Mouse (Mus musculus) bone marrow macrophage, adult 2 months (primary cell): ENCODE results near the gene Adcy5. TPM values are rescaled to one million over a fixed set of nuclear protein-coding genes. Genes with fewer than 3 reads are reported as not detected.

ENCODE experiments used
- H3K27ac ChIP-seq: 2 replicates; pipeline ENCODE4 v1.5.1; 2012; ENCODE audit warnings: low read depth, low read length; ENCODE audit not compliant: insufficient read depth
- H3K4me1 ChIP-seq: 2 replicates; pipeline ENCODE4 v1.6.1; 2012; ENCODE audit warnings: low read length; ENCODE audit not compliant: control insufficient read depth, insufficient read depth
- H3K4me3 ChIP-seq: 2 replicates; pipeline ENCODE4 v1.5.1; 2012; ENCODE audit warnings: mild to moderate bottlenecking, low read length, moderate library complexity; ENCODE audit not compliant: insufficient read depth
- CTCF ChIP-seq: IDR thresholded peaks from 2 replicates; pipeline ENCODE4 v1.5.1; 2012; ENCODE audit warnings: low read depth, mild to moderate bottlenecking, low read length, moderate library complexity
- POLR2A ChIP-seq: IDR thresholded peaks from 2 replicates; pipeline ENCODE4 v1.6.1; 2012; ENCODE audit warnings: mild to moderate bottlenecking, low read depth, low read length, borderline replicate concordance
- polyA plus RNA-seq: library from polyadenylated mRNA; stranded (reverse); fragments of >200 nt; gene quantifications from 2 replicates; pipeline ENCODE4 v1.2.4, GENCODE M21; 2012; ENCODE audit not compliant: missing spikeins, insufficient read depth, insufficient read length

Adcy5 gene
- polyA plus RNA-seq, 1 experiment: not detected

DNA sequence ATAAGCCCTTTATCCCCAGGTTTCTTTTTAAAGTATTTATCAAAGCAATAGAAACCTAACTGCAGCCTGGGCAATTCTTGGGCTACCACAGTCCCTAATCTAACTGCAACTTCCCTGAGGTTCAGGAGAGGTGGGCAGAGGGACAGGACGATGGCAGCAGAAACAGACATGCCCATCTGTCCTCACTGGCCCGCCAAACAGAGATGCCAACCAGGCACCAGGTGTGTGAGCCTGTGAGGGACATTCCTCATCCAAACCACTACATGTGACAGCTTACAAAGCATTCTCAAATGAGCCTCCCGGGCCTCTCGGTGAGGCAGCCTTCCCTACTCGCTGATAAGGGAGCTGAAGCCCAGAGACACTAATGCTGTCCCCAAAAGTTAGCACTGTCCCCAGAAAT, 132.6 kb downstream of the Adcy5 start:
- TF ChIP-seq CTCF: no peak
- no peak for TF ChIP-seq POLR2A
- H3K4me3 ChIP-seq: no peak overlapping the region
- H3K4me1 ChIP-seq: no peaks in the 10 kb centered on the region
- no peak overlapping the region for H3K27ac ChIP-seq

GRCm38 (mm10) chr16:35297786-35298185, 143.1 kb downstream of the Adcy5 start:
- no peak overlapping the region for H3K27ac ChIP-seq
- H3K4me1 ChIP-seq: no peaks in the 10 kb centered on the region
- no peak overlapping the region for H3K4me3 ChIP-seq
- no peak for TF ChIP-seq CTCF

DNA sequence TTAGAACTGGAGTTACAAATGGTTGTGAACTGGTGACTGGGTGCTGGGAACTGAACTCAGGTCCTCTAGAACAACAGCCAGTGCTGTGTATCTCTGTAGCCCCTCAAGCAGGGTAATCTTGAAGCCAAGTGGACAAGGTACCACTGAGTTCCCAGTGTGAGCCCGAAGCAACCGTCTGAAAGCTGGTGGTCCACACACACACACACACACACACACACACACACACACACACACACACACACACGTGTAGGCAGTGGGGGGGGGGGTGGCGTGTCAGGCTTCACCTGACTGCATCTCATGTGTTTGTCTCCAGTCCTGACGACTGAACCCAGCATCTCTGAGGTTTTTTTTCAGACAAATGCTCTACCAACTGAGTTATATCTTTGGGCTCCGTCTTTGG, 145.5 kb downstream of the Adcy5 start:
- no peaks in the 10 kb centered on the region for H3K4me1 ChIP-seq
- H3K27ac ChIP-seq: no peak overlapping the region
- no peak overlapping the region for H3K4me3 ChIP-seq
- no peak for TF ChIP-seq POLR2A

DNA sequence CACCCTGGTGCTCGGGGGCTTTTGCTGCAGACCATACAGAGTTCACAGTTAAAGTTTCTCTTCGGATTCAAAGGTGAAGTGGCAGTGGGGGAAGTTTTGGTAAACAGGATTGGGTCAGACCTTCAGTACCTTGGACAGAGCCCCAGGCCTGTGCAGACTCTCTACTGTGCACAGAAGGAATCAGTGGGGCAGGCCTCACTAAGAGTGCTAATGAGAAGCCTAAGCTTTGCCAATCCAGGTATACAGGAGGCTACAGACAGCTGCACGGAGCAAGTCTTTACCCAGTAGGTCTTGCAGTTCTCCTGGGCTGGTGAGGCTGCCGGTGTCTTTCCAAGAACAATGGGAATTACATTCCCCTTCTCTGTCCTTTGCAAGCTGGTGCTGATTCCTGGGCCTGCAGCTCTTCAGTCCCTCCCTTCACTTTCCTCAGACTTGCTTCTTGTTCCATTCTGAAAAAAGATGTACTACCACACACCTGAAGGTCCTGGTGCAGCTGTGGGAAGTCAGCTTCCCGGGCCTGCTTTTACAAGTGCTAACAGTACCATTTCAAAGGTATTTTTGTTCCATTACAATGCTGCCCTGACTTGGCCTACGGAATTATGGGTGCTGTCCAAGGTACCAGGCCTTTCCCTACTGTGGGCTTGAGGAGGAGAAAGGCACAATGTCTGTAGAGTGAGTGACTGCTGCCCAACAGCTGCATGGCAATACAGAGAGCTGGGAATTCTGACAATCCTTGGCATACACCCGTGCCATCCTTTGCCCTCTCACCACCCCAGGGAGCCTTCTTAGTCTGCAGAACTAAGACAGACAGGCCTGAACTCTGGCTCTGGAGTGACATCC, 148.0 kb downstream of the Adcy5 start:
- Histone ChIP-seq H3K4me3 (no peak overlapping the region), H3K27ac (no peak overlapping the region), H3K4me1 (no peaks in the 10 kb centered on the region)
- no peak for TF ChIP-seq CTCF
- no peak for TF ChIP-seq POLR2A

- H3K4me3 ChIP-seq: no peak overlapping the region
- H3K27ac ChIP-seq: no peak overlapping the region
- H3K4me1 ChIP-seq: no peaks in the 10 kb centered on the region
- TF ChIP-seq CTCF (no peak), POLR2A (no peak)
Observed at GRCm38 (mm10) chr16:35303721-35304120, 149.0 kb downstream of the Adcy5 start.

DNA sequence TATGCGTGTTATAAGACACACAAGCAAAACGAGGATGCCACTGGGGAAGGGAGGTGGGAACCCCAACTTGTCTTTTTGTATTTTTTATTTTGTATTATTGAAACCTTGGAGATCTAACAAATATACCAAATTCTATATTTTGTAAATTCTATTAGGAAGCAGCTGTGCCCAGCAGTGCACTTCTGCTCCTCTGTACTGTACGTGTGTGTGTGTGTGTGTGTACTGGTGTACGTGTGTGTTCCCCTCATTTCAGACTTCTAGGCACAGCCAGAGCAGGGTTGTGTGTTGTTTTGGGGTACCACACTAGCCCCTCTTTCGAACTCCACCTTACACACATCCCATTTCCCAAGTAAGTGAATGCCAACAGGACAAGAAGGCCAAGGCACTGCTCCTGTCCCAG, 149.7 kb downstream of the Adcy5 start:
- no peak for TF ChIP-seq POLR2A
- TF ChIP-seq CTCF: no peak
- Histone ChIP-seq H3K4me3 (no peak overlapping the region), H3K27ac (no peak overlapping the region), H3K4me1 (no peaks in the 10 kb centered on the region)

DNA sequence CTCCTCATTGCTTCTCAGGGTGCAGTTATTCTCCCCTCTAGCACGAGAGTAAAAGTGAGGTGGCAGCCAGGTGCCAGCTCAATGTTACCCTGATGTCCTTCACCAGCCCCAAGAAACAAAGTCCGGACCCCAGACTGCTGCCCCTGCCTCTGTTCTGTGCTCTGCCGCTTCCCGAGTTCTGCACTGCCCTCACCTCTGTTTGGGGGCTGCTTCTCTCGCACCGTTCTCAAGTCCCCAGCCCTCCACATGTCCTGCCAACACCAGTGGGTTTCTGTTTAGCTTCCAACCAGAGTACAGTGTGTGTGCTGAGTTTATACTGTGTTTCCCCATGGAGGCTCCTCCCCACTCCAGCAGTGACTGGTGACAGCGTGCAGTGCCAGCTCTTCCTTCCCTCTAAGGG, 150.5 kb downstream of the Adcy5 start:
- TF ChIP-seq CTCF: no peak
- TF ChIP-seq POLR2A: no peak
- H3K4me1 ChIP-seq: no peaks in the 10 kb centered on the region
- no peak overlapping the region for H3K4me3 ChIP-seq
- no peak overlapping the region for H3K27ac ChIP-seq

- TF ChIP-seq CTCF (no peak), POLR2A (no peak)
- no peak overlapping the region for H3K27ac ChIP-seq
Observed at GRCm38 (mm10) chr16:35306631-35307030, 152.0 kb downstream of the Adcy5 start.

GRCm38 (mm10) chr16:35307331-35307730, 152.7 kb downstream of the Adcy5 start:
- H3K4me3 ChIP-seq: no peak overlapping the region
- TF ChIP-seq POLR2A: no peak
- TF ChIP-seq CTCF: no peak
- H3K27ac ChIP-seq: no peak overlapping the region
- no peaks in the 10 kb centered on the region for H3K4me1 ChIP-seq

More at GRCm38 (mm10) chr16:35306631-35307030, 152.0 kb downstream of the Adcy5 start:
- no peaks in the 10 kb centered on the region for H3K4me1 ChIP-seq
- H3K4me3 ChIP-seq: no peak overlapping the region

- Histone ChIP-seq H3K27ac (no peak overlapping the region), H3K4me1 (no peaks in the 10 kb centered on the region), H3K4me3 (no peak overlapping the region)
- no peak for TF ChIP-seq CTCF
- no peak for TF ChIP-seq POLR2A
Observed at GRCm38 (mm10) chr16:35308016-35308415, 153.3 kb downstream of the Adcy5 start.
